Mouse (Mus musculus): ENCODE results near the gene Ksr1. TPM values are rescaled to one million over a fixed set of nuclear protein-coding genes. Genes with fewer than 3 reads are reported as not detected.

The Ksr1 gene
- polyA plus RNA-seq (2011; ENCODE audit: insufficient read depth, insufficient read length, low replicate concordance, missing spikeins), result 6.4 and 18.2 TPM in 2 replicates

DNA sequence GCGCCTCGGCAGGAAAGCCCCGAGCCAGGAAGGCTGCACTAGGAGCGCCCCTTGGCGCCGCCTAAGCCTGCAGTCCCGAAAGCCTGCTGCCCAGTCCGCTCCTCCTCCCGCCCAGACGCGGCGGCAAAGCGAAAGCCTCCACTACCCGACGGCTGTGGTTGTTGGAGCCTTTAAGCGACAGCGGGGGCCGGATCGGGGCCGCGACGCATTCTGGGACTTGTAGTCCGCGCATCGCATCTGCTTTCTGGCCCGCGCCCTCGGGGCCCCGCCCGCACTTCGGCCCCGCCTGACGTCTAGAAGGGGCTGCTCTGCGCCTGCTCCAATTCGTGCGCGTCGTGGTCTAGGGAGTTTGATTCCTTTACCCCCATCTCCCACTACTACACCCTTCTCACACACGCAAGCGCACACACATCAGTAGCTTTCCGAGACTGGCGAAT is at the start of gene Ksr1:
TSS of gene Ksr1 (minus strand) at position 77 of the 437 bp plus-strand sequence.
- Histone ChIP-seq H3K4me3 (replicated peaks; ENCODE audit: control insufficient read depth, low read depth, low read length) (peak within 1 kb of the TSS; percentile 92), H3K27ac (ENCODE audit: control insufficient read depth, insufficient read depth, low read depth, low read length, poor library complexity) (peak within 1 kb of the TSS; percentile 90), H3K4me1 (ENCODE audit: control insufficient read depth, insufficient read depth, low read length) (peaks cover 6% of the 10 kb centered on the region)
- WGBS, result 3% methylated on average over 42 of the region's 42 CpGs
- TF ChIP-seq POLR2A (IDR thresholded peaks at IDR 0.05; ENCODE audit: borderline replicate concordance, control insufficient read depth, low read depth, low read length), result peak; percentile 96
- TF ChIP-seq CTCF (IDR thresholded peaks at IDR 0.05; ENCODE audit: control insufficient read depth, insufficient read depth, low read length), result no peak

DNA sequence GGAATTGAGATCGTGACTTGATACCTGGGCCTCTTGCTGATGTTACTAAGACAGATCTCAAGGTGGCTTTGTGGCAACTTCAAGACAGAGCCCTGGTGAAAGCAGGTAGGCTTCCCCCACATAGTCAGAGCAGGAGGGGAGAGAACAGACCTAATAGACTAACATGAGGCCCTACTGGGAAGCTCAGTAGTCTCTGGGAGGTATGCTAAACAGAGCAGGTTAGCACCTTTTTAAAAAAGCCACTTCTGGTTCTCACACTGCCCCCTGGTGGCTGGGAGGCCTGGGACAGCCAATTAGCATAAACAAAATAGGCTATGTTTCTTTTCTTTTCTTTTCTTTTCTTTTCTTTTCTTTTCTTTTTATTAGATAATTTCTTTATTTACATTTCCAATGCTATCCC is 46.0 kb upstream of the Ksr1 start:
- 92% methylated on average over 1 of the region's 1 CpGs for WGBS
- Histone ChIP-seq H3K4me1 (ENCODE audit: control insufficient read depth, insufficient read depth, low read length) (no peaks in the 10 kb centered on the region), H3K4me3 (replicated peaks; ENCODE audit: control insufficient read depth, low read depth, low read length) (no peak overlapping the region), H3K27ac (ENCODE audit: control insufficient read depth, insufficient read depth, low read depth, low read length, poor library complexity) (no peak overlapping the region)
- TF ChIP-seq POLR2A (IDR thresholded peaks at IDR 0.05; ENCODE audit: borderline replicate concordance, control insufficient read depth, low read depth, low read length) (no peak), CTCF (IDR thresholded peaks at IDR 0.05; ENCODE audit: control insufficient read depth, insufficient read depth, low read length) (peak; percentile 73)

DNA sequence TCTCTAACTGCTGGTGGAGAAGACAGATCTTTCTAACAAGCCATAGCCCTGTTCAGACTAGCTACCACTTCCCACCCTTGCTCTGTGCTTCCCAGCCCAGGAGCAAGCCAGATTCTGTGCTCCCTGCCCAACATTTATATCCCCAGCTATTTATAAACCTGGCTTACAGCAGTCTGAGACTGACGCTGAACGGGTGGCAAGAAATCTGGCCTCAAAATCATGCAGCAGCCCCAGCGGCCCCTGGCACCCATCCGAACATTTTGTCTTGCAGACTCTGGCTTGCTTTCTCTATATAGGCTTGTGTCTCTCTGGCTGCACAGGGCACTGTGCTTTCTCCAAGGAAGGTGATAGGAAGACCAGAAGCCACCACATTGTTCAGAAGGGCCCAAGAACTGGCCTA is 45.0 kb upstream of the Ksr1 start:
- WGBS, result 84% methylated on average over 4 of the region's 4 CpGs
- Histone ChIP-seq H3K4me3 (replicated peaks; ENCODE audit: control insufficient read depth, low read depth, low read length) (no peak overlapping the region), H3K4me1 (ENCODE audit: control insufficient read depth, insufficient read depth, low read length) (no peaks in the 10 kb centered on the region), H3K27ac (ENCODE audit: control insufficient read depth, insufficient read depth, low read depth, low read length, poor library complexity) (no peak overlapping the region)
- TF ChIP-seq POLR2A (IDR thresholded peaks at IDR 0.05; ENCODE audit: borderline replicate concordance, control insufficient read depth, low read depth, low read length), result no peak
- no peak for TF ChIP-seq CTCF (IDR thresholded peaks at IDR 0.05; ENCODE audit: control insufficient read depth, insufficient read depth, low read length)

DNA sequence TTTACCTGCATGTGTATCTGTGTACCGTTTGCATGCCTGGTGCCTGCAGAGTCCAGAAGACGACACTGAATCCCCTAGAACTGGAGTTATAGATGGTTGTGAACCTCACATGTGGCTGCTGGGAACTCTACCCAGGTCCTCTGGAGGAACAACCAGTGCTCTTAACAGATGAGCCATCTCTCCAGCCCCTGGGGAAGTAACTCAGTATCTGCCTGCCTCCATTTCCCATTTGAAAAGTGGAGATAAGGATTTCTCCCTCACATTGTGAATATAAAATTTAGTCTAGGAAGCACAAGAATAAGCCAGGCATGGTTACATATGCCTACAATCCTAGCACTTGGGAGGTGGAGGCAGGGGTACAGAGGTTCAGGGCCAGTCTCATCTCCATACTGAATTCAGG is 44.0 kb upstream of the Ksr1 start:
- Histone ChIP-seq H3K27ac (ENCODE audit: control insufficient read depth, insufficient read depth, low read depth, low read length, poor library complexity) (no peak overlapping the region), H3K4me3 (replicated peaks; ENCODE audit: control insufficient read depth, low read depth, low read length) (no peak overlapping the region), H3K4me1 (ENCODE audit: control insufficient read depth, insufficient read depth, low read length) (no peaks in the 10 kb centered on the region)
- no peak for TF ChIP-seq POLR2A (IDR thresholded peaks at IDR 0.05; ENCODE audit: borderline replicate concordance, control insufficient read depth, low read depth, low read length)
- no peak for TF ChIP-seq CTCF (IDR thresholded peaks at IDR 0.05; ENCODE audit: control insufficient read depth, insufficient read depth, low read length)
- WGBS, result 84% methylated on average over 2 of the region's 2 CpGs

DNA sequence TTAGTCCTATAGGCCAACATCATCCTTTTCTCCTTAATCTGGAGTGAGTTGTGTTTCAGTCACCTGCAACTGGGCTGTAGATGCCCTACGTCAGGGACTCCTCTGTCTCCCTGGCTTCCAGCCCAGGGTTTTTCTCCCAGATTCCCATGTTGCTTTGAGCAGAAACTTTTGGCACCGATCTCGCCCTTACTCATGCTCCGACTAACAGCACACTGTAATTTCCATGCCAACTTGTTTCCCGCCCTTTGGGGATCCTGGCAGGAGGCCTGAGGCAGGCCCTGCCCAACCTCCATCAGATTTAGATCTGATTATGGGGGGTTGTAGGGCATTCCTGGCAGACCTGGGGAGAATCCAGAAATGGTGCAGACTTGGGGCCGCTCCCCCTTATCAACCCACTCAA is 42.0 kb upstream of the Ksr1 start:
- TF ChIP-seq CTCF (IDR thresholded peaks at IDR 0.05; ENCODE audit: control insufficient read depth, insufficient read depth, low read length) (no peak), POLR2A (IDR thresholded peaks at IDR 0.05; ENCODE audit: borderline replicate concordance, control insufficient read depth, low read depth, low read length) (no peak)
- no peaks in the 10 kb centered on the region for H3K4me1 ChIP-seq (ENCODE audit: control insufficient read depth, insufficient read depth, low read length)
- WGBS, result 80% methylated on average over 6 of the region's 6 CpGs

DNA sequence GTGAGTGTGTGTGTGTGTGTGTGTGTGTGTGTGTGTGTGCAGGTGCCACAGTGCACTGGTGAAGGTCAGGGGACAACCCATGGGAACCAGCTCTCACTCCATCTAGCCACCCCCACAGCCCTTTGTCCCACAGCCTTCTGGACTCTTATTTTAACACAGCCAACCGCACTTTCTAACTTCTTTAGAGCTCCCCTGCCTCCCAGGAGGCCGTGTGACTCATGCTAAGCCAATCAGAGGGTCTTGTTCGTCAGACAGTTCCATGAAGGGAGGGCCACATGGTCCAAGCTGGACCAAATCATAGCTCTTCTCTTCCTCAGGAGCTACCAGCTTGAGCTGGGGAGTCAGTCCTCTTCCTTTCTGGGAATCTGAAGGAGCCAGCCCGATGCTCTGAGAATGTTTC is 41.1 kb upstream of the Ksr1 start:
- H3K27ac ChIP-seq (ENCODE audit: control insufficient read depth, insufficient read depth, low read depth, low read length, poor library complexity), result no peak overlapping the region
- H3K4me1 ChIP-seq (ENCODE audit: control insufficient read depth, insufficient read depth, low read length), result no peaks in the 10 kb centered on the region
- no peak overlapping the region for H3K4me3 ChIP-seq (replicated peaks; ENCODE audit: control insufficient read depth, low read depth, low read length)
- WGBS, result 72% methylated on average over 4 of the region's 4 CpGs
- TF ChIP-seq CTCF (IDR thresholded peaks at IDR 0.05; ENCODE audit: control insufficient read depth, insufficient read depth, low read length) (no peak), POLR2A (IDR thresholded peaks at IDR 0.05; ENCODE audit: borderline replicate concordance, control insufficient read depth, low read depth, low read length) (no peak)

More for the DNA sequence above, 42.0 kb upstream of the Ksr1 start:
- Histone ChIP-seq H3K27ac (ENCODE audit: control insufficient read depth, insufficient read depth, low read depth, low read length, poor library complexity) (no peak overlapping the region), H3K4me3 (replicated peaks; ENCODE audit: control insufficient read depth, low read depth, low read length) (no peak overlapping the region)

DNA sequence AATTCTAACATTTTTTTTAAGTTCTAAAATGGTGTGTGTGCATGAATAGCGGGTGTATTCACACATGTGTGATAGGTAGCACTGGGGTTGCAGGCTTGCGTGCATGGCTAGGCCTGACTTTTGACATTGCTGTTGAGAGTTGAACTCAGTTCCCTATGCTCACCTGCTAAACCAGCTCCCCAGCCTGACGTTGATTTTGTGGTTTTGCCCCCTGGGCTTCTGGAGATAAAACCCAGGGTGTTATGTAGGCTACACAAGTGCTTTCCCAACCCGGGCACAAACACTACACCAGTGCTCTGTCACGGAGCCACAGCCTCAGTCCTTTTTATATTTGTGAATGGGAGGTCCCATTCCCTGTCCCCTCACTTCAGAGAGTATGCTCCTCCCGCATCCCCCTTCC is 39.5 kb upstream of the Ksr1 start:
- H3K4me3 ChIP-seq (replicated peaks; ENCODE audit: control insufficient read depth, low read depth, low read length), result no peak overlapping the region
- WGBS, result 59% methylated on average over 6 of the region's 6 CpGs
- no peaks in the 10 kb centered on the region for H3K4me1 ChIP-seq (ENCODE audit: control insufficient read depth, insufficient read depth, low read length)
- H3K27ac ChIP-seq (ENCODE audit: control insufficient read depth, insufficient read depth, low read depth, low read length, poor library complexity), result no peak overlapping the region
- no peak for TF ChIP-seq CTCF (IDR thresholded peaks at IDR 0.05; ENCODE audit: control insufficient read depth, insufficient read depth, low read length)
- TF ChIP-seq POLR2A (IDR thresholded peaks at IDR 0.05; ENCODE audit: borderline replicate concordance, control insufficient read depth, low read depth, low read length), result no peak

DNA sequence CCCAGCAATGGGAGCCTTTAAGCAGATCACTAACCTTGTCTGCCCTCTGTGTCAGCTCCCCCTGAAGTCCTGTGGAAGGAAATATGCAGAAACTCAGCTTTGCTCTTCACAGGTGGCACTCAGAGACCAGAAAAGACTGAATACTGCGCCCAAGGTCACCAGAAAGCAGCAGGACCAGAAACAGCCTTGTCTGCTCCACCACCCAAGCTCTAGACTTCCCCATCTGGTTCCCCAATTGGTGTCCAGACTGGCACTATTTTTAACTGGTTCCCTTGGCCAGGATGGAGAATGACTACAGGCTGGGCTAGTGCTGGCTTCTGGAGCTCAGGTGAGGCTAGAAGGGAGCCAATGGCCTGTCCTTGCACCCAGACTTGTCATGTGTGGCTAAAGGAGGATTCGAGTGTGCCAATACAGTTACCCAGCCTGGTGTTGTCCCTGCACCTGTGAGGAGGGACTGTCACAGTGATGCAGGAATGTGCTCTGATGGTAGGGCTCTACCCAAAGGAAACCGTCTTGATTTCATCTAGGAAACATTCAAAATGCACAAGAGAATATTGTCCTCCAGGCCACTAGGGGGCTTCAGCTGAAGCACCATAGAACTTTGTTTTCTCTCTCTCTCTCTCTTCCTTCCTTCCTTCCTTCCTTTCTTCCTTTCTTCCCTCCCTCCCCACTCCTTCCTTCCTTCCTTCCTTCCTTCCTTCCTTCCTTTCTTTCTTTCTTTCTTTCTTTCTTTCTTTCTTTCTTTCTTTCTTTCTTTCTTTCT is 38.1 kb upstream of the Ksr1 start:
- 70% methylated on average over 3 of the region's 3 CpGs for WGBS
- TF ChIP-seq POLR2A (IDR thresholded peaks at IDR 0.05; ENCODE audit: borderline replicate concordance, control insufficient read depth, low read depth, low read length), result no peak
- TF ChIP-seq CTCF (IDR thresholded peaks at IDR 0.05; ENCODE audit: control insufficient read depth, insufficient read depth, low read length), result no peak
- no peak overlapping the region for H3K4me3 ChIP-seq (replicated peaks; ENCODE audit: control insufficient read depth, low read depth, low read length)

More for the DNA sequence above, 38.1 kb upstream of the Ksr1 start:
- Histone ChIP-seq H3K4me1 (ENCODE audit: control insufficient read depth, insufficient read depth, low read length) (no peaks in the 10 kb centered on the region), H3K27ac (ENCODE audit: control insufficient read depth, insufficient read depth, low read depth, low read length, poor library complexity) (no peak overlapping the region)

Measured in bone marrow, adult 2 months (tissue).